Mouse (Mus musculus) cerebellum, adult 2 months (tissue): ENCODE results near the gene Fam53b.

Source experiments
- CTCF ChIP-seq: fragments of 200-500 bp; IDR thresholded peaks from 2 replicates; pipeline ENCODE4 v1.5.1; 2011; ENCODE audit warnings: low read depth, mild to moderate bottlenecking, control low read depth, low read length, moderate library complexity, borderline replicate concordance; ENCODE audit not compliant: insufficient read depth
- POLR2A ChIP-seq: fragments of 200-500 bp; IDR thresholded peaks from 2 replicates; pipeline ENCODE4 v1.6.1; 2011; ENCODE audit warnings: low read length, control low read depth, borderline replicate concordance; ENCODE audit not compliant: insufficient read depth

GRCm38 (mm10) chr7:132734222-132734621 lies 79.5 kb downstream of the Fam53b start:
- TF ChIP-seq POLR2A: no peak
- TF ChIP-seq CTCF: no peak
